Mouse (Mus musculus): ENCODE data around the gene Cenpm. TPM values are rescaled to one million over a fixed set of nuclear protein-coding genes. Genes with fewer than 3 reads are reported as not detected.

The Cenpm gene
- polyA plus RNA-seq, 1 experiment from 2014 or later, result 72.7 TPM

- Histone ChIP-seq H3K9ac (peak within 1 kb of the TSS; percentile 64), H3K4me1 (peaks cover 35% of the 10 kb centered on the region), H3K9me3 (no peaks in the 10 kb centered on the region), H3K27me3 (peaks cover 96% of the 10 kb centered on the region), H3K4me3 (peak within 1 kb of the TSS; percentile 50), H3K27ac (no peak within 1 kb of the TSS), H3K36me3 (no peaks in the 10 kb centered on the region), H3K4me2 (peak within 1 kb of the TSS; percentile 83)
- 0% methylated on average over 33 of the region's 34 CpGs for WGBS
- no peak for ATAC-seq (ENCODE audit: insufficient number of reproducible peaks, insufficient read depth, low FRiP score, low TSS enrichment, low read depth)
Measured at GRCm38 (mm10) chr15:82212752-82213063, 31.8 kb downstream of the Cenpm start, which contains the start of gene Shisa8. TSS of gene Shisa8 (minus strand) at chr15:82212815.

GRCm38 (mm10) chr15:82211911-82212751 is 32.4 kb downstream of the Cenpm start:
- Histone ChIP-seq H3K9me3 (no peaks in the 10 kb centered on the region), H3K27me3 (peaks cover 98% of the 10 kb centered on the region), H3K27ac (no peak overlapping the region), H3K9ac (peak overlapping the region; percentile 64), H3K36me3 (no peaks in the 10 kb centered on the region), H3K4me3 (peak overlapping the region; percentile 50), H3K4me1 (peaks cover 41% of the 10 kb centered on the region), H3K4me2 (peak overlapping the region; percentile 83)
- under 1% methylated on average over 101 of the region's 112 CpGs for WGBS
- ATAC-seq (ENCODE audit: insufficient number of reproducible peaks, insufficient read depth, low FRiP score, low TSS enrichment, low read depth), result no peak

DNA sequence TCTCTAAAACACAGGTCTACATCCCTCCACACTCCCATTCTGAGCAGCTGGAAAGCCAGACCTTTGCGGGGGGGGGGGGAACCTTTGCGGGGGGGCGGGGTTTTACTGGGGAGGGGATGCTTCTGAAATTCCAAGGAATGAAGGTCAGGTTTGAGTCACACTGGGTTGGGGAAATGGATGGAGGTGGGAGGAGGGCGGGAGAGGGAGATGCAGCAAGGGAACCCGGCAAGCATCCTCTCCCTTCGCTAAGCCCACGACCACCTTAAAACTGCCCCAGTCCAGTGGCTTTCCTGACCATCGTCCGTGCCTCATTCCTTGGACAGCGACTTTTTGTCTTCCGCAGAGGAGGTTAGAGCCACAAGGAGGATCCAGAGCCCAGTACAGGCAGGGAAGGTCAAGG is 33.3 kb downstream of the Cenpm start:
- Histone ChIP-seq H3K9me3 (no peaks in the 10 kb centered on the region), H3K4me3 (peak overlapping the region; percentile 50), H3K4me2 (peak overlapping the region; percentile 83), H3K27me3 (peaks cover 98% of the 10 kb centered on the region), H3K4me1 (peaks cover 46% of the 10 kb centered on the region), H3K27ac (no peak overlapping the region), H3K9ac (peak overlapping the region; percentile 64; the same call in 1 of the 2 replicates), H3K36me3 (peaks cover under 1% of the 10 kb centered on the region; the same call in 1 of the 2 replicates)
- no peak for ATAC-seq (ENCODE audit: insufficient number of reproducible peaks, insufficient read depth, low FRiP score, low TSS enrichment, low read depth)
- 0% methylated on average over 11 of the region's 11 CpGs for WGBS

- ATAC-seq (ENCODE audit: insufficient number of reproducible peaks, insufficient read depth, low FRiP score, low TSS enrichment, low read depth), result no peak
- H3K9me3 ChIP-seq, result no peaks in the 10 kb centered on the region
- no peak overlapping the region for H3K27ac ChIP-seq
- no peak overlapping the region for H3K4me3 ChIP-seq
- H3K27me3 ChIP-seq, result peaks cover 98% of the 10 kb centered on the region
- no peak overlapping the region for H3K4me2 ChIP-seq
- 32% methylated on average over 1 of the region's 1 CpGs for WGBS
- peaks cover 5% of the 10 kb centered on the region for H3K36me3 ChIP-seq
- H3K4me1 ChIP-seq, result peaks cover 46% of the 10 kb centered on the region
- no peak overlapping the region for H3K9ac ChIP-seq
Measured at GRCm38 (mm10) chr15:82210801-82211200, 33.7 kb downstream of the Cenpm start.

DNA sequence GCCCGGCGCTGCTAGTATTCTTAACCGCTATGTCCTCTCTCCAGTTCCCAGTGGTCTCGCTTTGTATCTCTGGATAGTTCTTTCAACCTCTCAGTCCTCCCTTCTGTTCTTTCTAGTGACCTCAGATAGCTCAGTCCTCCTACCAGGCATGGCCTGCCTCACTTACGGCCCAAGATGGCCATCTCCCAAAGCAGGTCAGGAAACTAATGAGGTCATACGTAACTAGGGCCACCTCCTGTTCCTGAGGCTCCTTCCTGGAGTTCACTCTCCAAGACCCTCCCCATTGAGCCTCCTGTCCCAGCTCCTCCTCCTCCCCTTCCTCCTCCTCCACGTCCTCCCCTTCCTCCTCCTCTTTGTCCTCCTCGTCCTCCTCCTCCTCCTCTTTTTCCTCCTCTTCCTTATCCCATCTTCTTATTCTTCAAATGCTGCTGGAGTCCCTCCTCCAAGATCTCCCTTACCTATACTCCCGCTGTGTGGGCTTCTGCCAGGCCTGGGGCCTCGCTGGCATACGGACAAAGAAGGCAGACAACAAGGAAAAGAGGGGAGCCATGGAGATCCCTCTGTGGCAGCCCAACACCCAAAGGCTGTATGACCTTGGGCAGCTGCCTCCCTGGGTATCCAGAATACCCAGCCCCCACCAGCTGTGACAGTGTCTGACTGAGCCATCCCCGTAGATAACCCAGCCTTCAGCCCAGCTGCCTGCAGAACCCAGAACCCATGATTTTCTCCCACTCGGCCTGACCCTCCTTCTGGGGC is 35.1 kb downstream of the Cenpm start:
- 78% methylated on average over 13 of the region's 13 CpGs for WGBS
- H3K36me3 ChIP-seq, result peaks cover 18% of the 10 kb centered on the region
- H3K4me2 ChIP-seq, result no peak overlapping the region
- no peaks in the 10 kb centered on the region for H3K9me3 ChIP-seq
- no peak overlapping the region for H3K4me3 ChIP-seq
- no peak overlapping the region for H3K9ac ChIP-seq
- peaks cover 41% of the 10 kb centered on the region for H3K4me1 ChIP-seq
- H3K27ac ChIP-seq, result no peak overlapping the region
- H3K27me3 ChIP-seq, result peaks cover 98% of the 10 kb centered on the region
- ATAC-seq (ENCODE audit: insufficient number of reproducible peaks, insufficient read depth, low FRiP score, low TSS enrichment, low read depth), result no peak

GRCm38 (mm10) chr15:82208307-82208706 is 36.2 kb downstream of the Cenpm start:
- Histone ChIP-seq H3K9ac (no peak overlapping the region), H3K36me3 (peaks cover 29% of the 10 kb centered on the region), H3K4me2 (no peak overlapping the region), H3K27me3 (peaks cover 95% of the 10 kb centered on the region), H3K4me1 (peaks cover 41% of the 10 kb centered on the region), H3K9me3 (no peaks in the 10 kb centered on the region), H3K4me3 (no peak overlapping the region), H3K27ac (no peak overlapping the region)
- WGBS, result 84% methylated on average over 8 of the region's 8 CpGs
- no peak for ATAC-seq (ENCODE audit: insufficient number of reproducible peaks, insufficient read depth, low FRiP score, low TSS enrichment, low read depth)

- no peak overlapping the region for H3K9ac ChIP-seq
- no peak overlapping the region for H3K27ac ChIP-seq
- no peak overlapping the region for H3K4me2 ChIP-seq
- ATAC-seq (ENCODE audit: insufficient number of reproducible peaks, insufficient read depth, low FRiP score, low TSS enrichment, low read depth), result no peak
- H3K27me3 ChIP-seq, result peaks cover 88% of the 10 kb centered on the region
- peaks cover 36% of the 10 kb centered on the region for H3K36me3 ChIP-seq
- peak overlapping the region; percentile 9; the same call in 1 of the 2 replicates for H3K4me3 ChIP-seq
- peaks cover 39% of the 10 kb centered on the region for H3K4me1 ChIP-seq
- H3K9me3 ChIP-seq, result no peaks in the 10 kb centered on the region
- 16% methylated on average over 30 of the region's 30 CpGs for WGBS
Measured at GRCm38 (mm10) chr15:82207504-82208219, 36.9 kb downstream of the Cenpm start.

DNA sequence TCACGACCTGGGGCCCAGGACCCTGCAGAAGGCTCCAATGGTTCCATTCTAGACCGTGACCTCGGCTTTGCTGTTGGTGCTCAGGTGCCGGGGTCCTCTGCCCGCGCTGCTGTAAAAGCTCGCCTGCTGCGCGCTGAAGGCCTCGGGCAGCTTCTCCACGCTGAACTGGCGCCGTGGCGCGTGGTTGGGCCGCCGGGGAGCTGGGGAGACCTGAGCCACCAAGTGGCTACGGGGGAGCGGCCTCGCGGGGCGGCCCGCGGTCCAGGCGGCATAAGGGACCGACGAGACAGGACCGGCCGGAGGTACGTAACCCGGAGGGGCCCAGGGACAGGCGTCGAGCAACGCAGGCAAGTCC is 37.5 kb downstream of the Cenpm start:
- Histone ChIP-seq H3K9ac (no peak overlapping the region), H3K27me3 (peaks cover 83% of the 10 kb centered on the region), H3K27ac (no peak overlapping the region), H3K9me3 (no peaks in the 10 kb centered on the region), H3K36me3 (peaks cover 41% of the 10 kb centered on the region), H3K4me2 (no peak overlapping the region), H3K4me1 (peaks cover 33% of the 10 kb centered on the region), H3K4me3 (peak overlapping the region; percentile 9; the same call in 1 of the 2 replicates)
- WGBS, result 9% methylated on average over 34 of the region's 34 CpGs
- ATAC-seq (ENCODE audit: insufficient number of reproducible peaks, insufficient read depth, low FRiP score, low TSS enrichment, low read depth), result no peak

GRCm38 (mm10) chr15:82206365-82207104 is 38.0 kb downstream of the Cenpm start:
- Histone ChIP-seq H3K9me3 (no peaks in the 10 kb centered on the region), H3K36me3 (peaks cover 47% of the 10 kb centered on the region), H3K9ac (no peak overlapping the region), H3K4me1 (peaks cover 27% of the 10 kb centered on the region), H3K27ac (no peak overlapping the region), H3K4me2 (no peak overlapping the region), H3K4me3 (no peak overlapping the region), H3K27me3 (peaks cover 77% of the 10 kb centered on the region)
- WGBS, result 52% methylated on average over 9 of the region's 9 CpGs
- no peak for ATAC-seq (ENCODE audit: insufficient number of reproducible peaks, insufficient read depth, low FRiP score, low TSS enrichment, low read depth)

GRCm38 (mm10) chr15:82204680-82205371 is 39.7 kb downstream of the Cenpm start:
- no peak overlapping the region for H3K4me2 ChIP-seq
- peaks cover 19% of the 10 kb centered on the region for H3K4me1 ChIP-seq
- no peaks in the 10 kb centered on the region for H3K9me3 ChIP-seq
- no peak for ATAC-seq (ENCODE audit: insufficient number of reproducible peaks, insufficient read depth, low FRiP score, low TSS enrichment, low read depth)
- H3K36me3 ChIP-seq, result peaks cover 62% of the 10 kb centered on the region
- H3K27me3 ChIP-seq, result peaks cover 60% of the 10 kb centered on the region
- 61% methylated on average over 10 of the region's 10 CpGs for WGBS
- H3K4me3 ChIP-seq, result no peak overlapping the region
- no peak overlapping the region for H3K27ac ChIP-seq
- H3K9ac ChIP-seq, result no peak overlapping the region

Data from embryonic facial prominence, embryonic 13.5 days (tissue).